Mouse (Mus musculus): ENCODE data around the gene Gm17409.

- TF ChIP-seq CTCF (IDR thresholded peaks at IDR 0.05 in 2 of 3, conservative IDR thresholded peaks at IDR 0.05 in 1 of 3; ENCODE audit: control insufficient read depth in 1 of 3, insufficient read depth in 1 of 3, low read depth in 2 of 3, low read length in 3 of 3, poor library complexity in 1 of 3, severe bottlenecking in 1 of 3) (no peak), JUND (IDR thresholded peaks at IDR 0.05; ENCODE audit: low read depth, low read length) (no peak), NELFE (IDR thresholded peaks at IDR 0.05; ENCODE audit: low read depth, low read length) (no peak)
These were observed 18.5 kb downstream of the Gm17409 start for GRCm38 (mm10) chr2:58488404-58488803.
